Mouse (Mus musculus): ENCODE measurements around the gene Nup88.

DNA sequence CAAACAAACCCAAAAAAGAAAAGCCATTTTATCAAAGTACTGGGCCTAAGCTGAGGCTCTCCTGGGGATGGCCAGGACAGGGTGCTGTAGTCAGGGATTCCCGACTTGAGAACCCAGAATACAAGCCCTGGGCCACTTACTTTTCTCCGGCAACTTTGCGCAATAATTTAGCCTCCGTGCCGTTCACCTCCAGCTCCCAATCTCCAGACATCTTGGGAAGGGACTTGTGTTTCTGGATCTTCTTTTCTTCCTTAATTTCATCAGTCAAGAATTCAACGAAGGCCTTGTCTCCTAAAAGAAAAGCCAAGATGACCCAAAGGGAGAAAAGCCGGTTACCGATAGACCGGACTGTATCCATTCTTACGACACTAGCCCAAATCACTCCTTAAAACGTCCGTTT lies 12.3 kb upstream of the Nup88 start:
- TF ChIP-seq POLR2A (IDR thresholded peaks at IDR 0.05; ENCODE audit: borderline replicate concordance, extremely low read depth, low read depth, low read length) (no peak), CTCF (IDR thresholded peaks at IDR 0.05; ENCODE audit: insufficient read depth, low read length) (no peak)

Measured in lung, adult 2 months (tissue).